12 mouse cellular contexts compared by ENCODE assay signal in genomic region chr2:35739669-35740254, GRCm38 (mm10).
A peak's percentile ranks its signal among the peaks of the same experiment; 100 is the strongest.
DNase-seq lines count a peak whose midpoint lies in the region; ATAC-seq lines count a peak whose summit lies in the region.
"Had no signal": no experiment of that assay in that cellular context is flagged by ENCODE, and none has a peak within 500 bp of the region (broad histone marks: within the 10 kb centered on the region; RNA-seq: fewer than 3 reads in every experiment).

No protein-coding gene starts in this region.

- H3K9ac ChIP-seq in hindbrain, embryonic 13.5 days: no peak overlapping the region
- H3K9ac ChIP-seq in hindbrain, embryonic 11.5 days (ENCODE audit: low read depth, low read length): no peak overlapping the region
- no peak overlapping the region for H3K9ac ChIP-seq in midbrain, embryonic 13.5 days (replicated peaks)
- no peak overlapping the region for H3K9ac ChIP-seq in midbrain, embryonic 16.5 days (ENCODE audit: low read depth, low read length)
- H3K9ac ChIP-seq in embryonic facial prominence, embryonic 14.5 days (ENCODE audit: low read depth, low read length): no peak overlapping the region
- no peak overlapping the region for H3K9ac ChIP-seq in neural tube, embryonic 13.5 days
- H3K9ac ChIP-seq: midbrain, embryonic 15.5 days had no signal

- H3K4me2 ChIP-seq in hindbrain, embryonic 13.5 days: no peak overlapping the region
- no peak overlapping the region for H3K4me2 ChIP-seq in hindbrain, embryonic 11.5 days (replicated peaks; ENCODE audit: low read depth, low read length)
- H3K4me2 ChIP-seq in midbrain, embryonic 13.5 days (replicated peaks): no peak overlapping the region
- no peak overlapping the region for H3K4me2 ChIP-seq in midbrain, embryonic 16.5 days (ENCODE audit: low read length)
- peak overlapping the region; percentile 7; the same call in 1 of the 2 replicates for H3K4me2 ChIP-seq in embryonic facial prominence, embryonic 14.5 days (ENCODE audit: low read depth, low read length)
- no peak overlapping the region for H3K4me2 ChIP-seq in neural tube, embryonic 13.5 days
- H3K4me2 ChIP-seq: midbrain, embryonic 15.5 days had no signal

- ATAC-seq in hindbrain, embryonic 13.5 days (ENCODE audit: low FRiP score): no peak
- ATAC-seq in hindbrain, embryonic 11.5 days (ENCODE audit: low FRiP score): no peak
- peak; percentile 37; the same call in 1 of the 2 replicates for ATAC-seq in midbrain, embryonic 13.5 days
- no peak for ATAC-seq in midbrain, embryonic 16.5 days
- ATAC-seq in embryonic facial prominence, embryonic 14.5 days (ENCODE audit: low read depth): no peak
- ATAC-seq in neural tube, embryonic 13.5 days (ENCODE audit: low read depth): no peak
- ATAC-seq: midbrain, embryonic 15.5 days had no signal

- H3K27ac ChIP-seq in hindbrain, embryonic 13.5 days: 0 out of 2 replicates have a peak overlapping the region, but pooled peaks have one; percentile 44
- H3K27ac ChIP-seq in hindbrain, embryonic 11.5 days (ENCODE audit: low read depth, low read length): no peak overlapping the region
- no peak overlapping the region for H3K27ac ChIP-seq in midbrain, embryonic 13.5 days
- H3K27ac ChIP-seq in midbrain, embryonic 16.5 days (ENCODE audit: low read length): no peak overlapping the region
- H3K27ac ChIP-seq in embryonic facial prominence, embryonic 14.5 days (replicated peaks; ENCODE audit: low read depth, low read length): no peak overlapping the region
- peak overlapping the region; percentile 54 for H3K27ac ChIP-seq in neural tube, embryonic 13.5 days (replicated peaks)
- H3K27ac ChIP-seq: midbrain, embryonic 15.5 days had no signal

- no peaks in the 10 kb centered on the region for H3K36me3 ChIP-seq in hindbrain, embryonic 13.5 days
- H3K36me3 ChIP-seq in hindbrain, embryonic 11.5 days (ENCODE audit: control insufficient read depth, insufficient read depth, low read length): no peaks in the 10 kb centered on the region
- H3K36me3 ChIP-seq in midbrain, embryonic 13.5 days: no peaks in the 10 kb centered on the region
- H3K36me3 ChIP-seq in midbrain, embryonic 16.5 days (ENCODE audit: control insufficient read depth, insufficient read depth, low read length): no peaks in the 10 kb centered on the region
- H3K36me3 ChIP-seq in embryonic facial prominence, embryonic 14.5 days (ENCODE audit: control insufficient read depth, insufficient read depth, low read length): no peaks in the 10 kb centered on the region
- H3K36me3 ChIP-seq in neural tube, embryonic 13.5 days: no peaks in the 10 kb centered on the region
- H3K36me3 ChIP-seq: midbrain, embryonic 15.5 days had no signal

- 68% methylated on average over 13 of the region's 13 CpGs for WGBS in hindbrain, embryonic 13.5 days
- WGBS in hindbrain, embryonic 11.5 days: 62% methylated on average over 13 of the region's 13 CpGs
- 77% methylated on average over 13 of the region's 13 CpGs for WGBS in midbrain, embryonic 13.5 days
- 77% methylated on average over 13 of the region's 13 CpGs for WGBS in midbrain, embryonic 16.5 days
- WGBS in embryonic facial prominence, embryonic 14.5 days: 31% methylated on average over 12 of the region's 13 CpGs
- WGBS in neural tube, embryonic 13.5 days: 55% methylated on average over 13 of the region's 13 CpGs

- no peak overlapping the region for H3K4me3 ChIP-seq in hindbrain, embryonic 13.5 days
- no peak overlapping the region for H3K4me3 ChIP-seq in hindbrain, embryonic 11.5 days (ENCODE audit: low read depth, low read length)
- H3K4me3 ChIP-seq in midbrain, embryonic 13.5 days (replicated peaks): no peak overlapping the region
- no peak overlapping the region for H3K4me3 ChIP-seq in midbrain, embryonic 16.5 days (ENCODE audit: low read depth, low read length)
- H3K4me3 ChIP-seq in embryonic facial prominence, embryonic 14.5 days (ENCODE audit: low read depth, low read length): no peak overlapping the region
- H3K4me3 ChIP-seq in neural tube, embryonic 13.5 days: no peak overlapping the region
- H3K4me3 ChIP-seq: midbrain, embryonic 15.5 days had no signal

- DNase-seq in hindbrain, embryonic 11.5 days (ENCODE audit: low spot score): no peak
- peak; percentile 61 for DNase-seq in embryonic facial prominence, embryonic 14.5 days (ENCODE audit: low spot score)
- DNase-seq in ovary, adult 18-20 months (ENCODE audit: low spot score): no peak
- DNase-seq: adrenal gland, postnatal 14 days; cerebellum, postnatal 36 days; gastrocnemius, postnatal 14 days; right cerebral cortex, postnatal 4 days had no signal

- no peaks in the 10 kb centered on the region for H3K27me3 ChIP-seq in hindbrain, embryonic 13.5 days
- H3K27me3 ChIP-seq in hindbrain, embryonic 11.5 days (ENCODE audit: control insufficient read depth, insufficient read depth, low read length): no peaks in the 10 kb centered on the region
- H3K27me3 ChIP-seq in midbrain, embryonic 13.5 days: no peaks in the 10 kb centered on the region
- no peaks in the 10 kb centered on the region for H3K27me3 ChIP-seq in midbrain, embryonic 16.5 days (ENCODE audit: control insufficient read depth, insufficient read depth, low read depth, low read length)
- H3K27me3 ChIP-seq in embryonic facial prominence, embryonic 14.5 days (replicated peaks; ENCODE audit: control insufficient read depth, insufficient read depth, low read length): no peaks in the 10 kb centered on the region
- no peaks in the 10 kb centered on the region for H3K27me3 ChIP-seq in neural tube, embryonic 13.5 days
- H3K27me3 ChIP-seq: midbrain, embryonic 15.5 days had no signal

- H3K9me3 ChIP-seq in hindbrain, embryonic 13.5 days: no peaks in the 10 kb centered on the region
- H3K9me3 ChIP-seq in hindbrain, embryonic 11.5 days (ENCODE audit: control insufficient read depth, low read length): no peaks in the 10 kb centered on the region
- no peaks in the 10 kb centered on the region; the same call in 1 of the 2 replicates for H3K9me3 ChIP-seq in midbrain, embryonic 13.5 days
- no peaks in the 10 kb centered on the region for H3K9me3 ChIP-seq in midbrain, embryonic 16.5 days (replicated peaks; ENCODE audit: control insufficient read depth, low read length, poor library complexity, severe bottlenecking)
- H3K9me3 ChIP-seq in embryonic facial prominence, embryonic 14.5 days (ENCODE audit: control insufficient read depth, low read length): peaks cover 5% of the 10 kb centered on the region; the same call in 1 of the 2 replicates
- no peaks in the 10 kb centered on the region for H3K9me3 ChIP-seq in neural tube, embryonic 13.5 days
- H3K9me3 ChIP-seq: midbrain, embryonic 15.5 days had no signal

- H3K4me1 ChIP-seq in hindbrain, embryonic 13.5 days (replicated peaks): peaks cover 28% of the 10 kb centered on the region
- H3K4me1 ChIP-seq in hindbrain, embryonic 11.5 days (replicated peaks; ENCODE audit: control insufficient read depth, insufficient read depth, low read length): no peaks in the 10 kb centered on the region
- no peaks in the 10 kb centered on the region for H3K4me1 ChIP-seq in midbrain, embryonic 13.5 days (replicated peaks)
- no peaks in the 10 kb centered on the region for H3K4me1 ChIP-seq in midbrain, embryonic 16.5 days (ENCODE audit: control insufficient read depth, insufficient read depth, low read length)
- peaks cover 8% of the 10 kb centered on the region; the same call in 1 of the 2 replicates for H3K4me1 ChIP-seq in embryonic facial prominence, embryonic 14.5 days (ENCODE audit: control insufficient read depth, insufficient read depth, low read length)
- H3K4me1 ChIP-seq in neural tube, embryonic 13.5 days (replicated peaks): peaks cover 32% of the 10 kb centered on the region
- H3K4me1 ChIP-seq: midbrain, embryonic 15.5 days had no signal

Comparison
In these comparisons a context has a peak if more than half of its experiments do, and no peak if none do; other contexts are left out.
1. H3K27ac ChIP-seq: peak in hindbrain, embryonic 13.5 days (single experiment) and neural tube, embryonic 13.5 days (single experiment); none in hindbrain, embryonic 11.5 days (single experiment), midbrain, embryonic 13.5 days (single experiment), midbrain, embryonic 16.5 days (single experiment) and embryonic facial prominence, embryonic 14.5 days (single experiment).